ENCODE assay signal across 17 mouse cellular contexts in genomic region chr10:89911889-89912288, GRCm38 (mm10). TPM values are rescaled to one million over a fixed set of nuclear protein-coding genes. Genes with fewer than 3 reads are reported as not detected.
A peak's percentile ranks its signal among the peaks of the same experiment; 100 is the strongest.
DNase-seq lines count a peak whose midpoint lies in the region; ATAC-seq and TF ChIP-seq lines count a peak whose summit lies in the region.
"Had no signal": no experiment of that assay in that cellular context is flagged by ENCODE, and none has a peak within 500 bp of the region (broad histone marks: within the 10 kb centered on the region; RNA-seq: fewer than 3 reads in every experiment).

No protein-coding gene starts in this region.

- no peak overlapping the region for H3K4me3 ChIP-seq in hindbrain, embryonic 13.5 days
- H3K4me3 ChIP-seq in hindbrain, embryonic 11.5 days (ENCODE audit: low read depth, low read length), result no peak overlapping the region
- H3K4me3 ChIP-seq in lung, adult 2 months (replicated peaks; ENCODE audit: extremely low read depth, low read depth, low read length), result no peak overlapping the region
- no peak overlapping the region for H3K4me3 ChIP-seq in heart, embryonic 11.5 days (ENCODE audit: low read depth, low read length)
- H3K4me3 ChIP-seq: embryonic facial prominence, embryonic 15.5 days; limb, embryonic 13.5 days; neural tube, embryonic 15.5 days had no signal

- no peak for DNase-seq in hindbrain, embryonic 11.5 days (ENCODE audit: low spot score)
- peak; percentile 43 for DNase-seq in Muller cell, postnatal 12 days (ENCODE audit: inconsistent ontology term)
- peak; percentile 86 for DNase-seq in cerebellum, adult 11 months
- DNase-seq in cerebellum, postnatal 36 days, result peak; percentile 88 to 89
- DNase-seq in lung, adult 2 months, result no peak
- DNase-seq in gastrocnemius, postnatal 10 days, result no peak
- DNase-seq: heart, postnatal 36 days; kidney, adult 18-20 months; kidney, postnatal 4 days; layer of hippocampus, postnatal 36 days; liver, postnatal 0 days had no signal

- no peak overlapping the region for H3K4me2 ChIP-seq in hindbrain, embryonic 13.5 days
- no peak overlapping the region for H3K4me2 ChIP-seq in hindbrain, embryonic 11.5 days (replicated peaks; ENCODE audit: low read depth, low read length)
- no peak overlapping the region for H3K4me2 ChIP-seq in heart, embryonic 11.5 days
- H3K4me2 ChIP-seq: embryonic facial prominence, embryonic 15.5 days; limb, embryonic 13.5 days; neural tube, embryonic 15.5 days had no signal

- H3K27me3 ChIP-seq in hindbrain, embryonic 13.5 days, result no peaks in the 10 kb centered on the region
- no peaks in the 10 kb centered on the region for H3K27me3 ChIP-seq in hindbrain, embryonic 11.5 days (ENCODE audit: control insufficient read depth, insufficient read depth, low read length)
- no peaks in the 10 kb centered on the region for H3K27me3 ChIP-seq in heart, embryonic 11.5 days (ENCODE audit: control insufficient read depth, insufficient read depth, low read length)
- H3K27me3 ChIP-seq: embryonic facial prominence, embryonic 15.5 days; limb, embryonic 13.5 days; neural tube, embryonic 15.5 days had no signal

- 0 out of 2 replicates have a peak, but pooled peaks have one; percentile 46 for ATAC-seq in hindbrain, embryonic 13.5 days (ENCODE audit: low FRiP score)
- no peak for ATAC-seq in hindbrain, embryonic 11.5 days (ENCODE audit: low FRiP score)
- no peak for ATAC-seq in heart, embryonic 11.5 days (replicated peaks; ENCODE audit: insufficient number of reproducible peaks, low FRiP score, low TSS enrichment)
- ATAC-seq: liver, postnatal 0 days had no signal

- no peak for TF ChIP-seq CTCF in lung, adult 2 months (IDR thresholded peaks at IDR 0.05; ENCODE audit: insufficient read depth, low read length)

- H3K27ac ChIP-seq in hindbrain, embryonic 13.5 days, result no peak overlapping the region
- H3K27ac ChIP-seq in hindbrain, embryonic 11.5 days (ENCODE audit: low read depth, low read length), result no peak overlapping the region
- no peak overlapping the region for H3K27ac ChIP-seq in heart, embryonic 11.5 days (ENCODE audit: low read depth, low read length)
- H3K27ac ChIP-seq: embryonic facial prominence, embryonic 15.5 days; limb, embryonic 13.5 days; neural tube, embryonic 15.5 days had no signal

- H3K36me3 ChIP-seq in hindbrain, embryonic 13.5 days, result no peaks in the 10 kb centered on the region
- H3K36me3 ChIP-seq in hindbrain, embryonic 11.5 days (ENCODE audit: control insufficient read depth, insufficient read depth, low read length), result no peaks in the 10 kb centered on the region
- no peaks in the 10 kb centered on the region for H3K36me3 ChIP-seq in heart, embryonic 11.5 days (ENCODE audit: control insufficient read depth, insufficient read depth, low read length)
- H3K36me3 ChIP-seq: embryonic facial prominence, embryonic 15.5 days; limb, embryonic 13.5 days; neural tube, embryonic 15.5 days had no signal

- no peaks in the 10 kb centered on the region for H3K9me3 ChIP-seq in hindbrain, embryonic 13.5 days
- H3K9me3 ChIP-seq in hindbrain, embryonic 11.5 days (ENCODE audit: control insufficient read depth, low read length), result no peaks in the 10 kb centered on the region
- no peaks in the 10 kb centered on the region for H3K9me3 ChIP-seq in heart, embryonic 11.5 days (replicated peaks; ENCODE audit: control insufficient read depth, low read length)
- H3K9me3 ChIP-seq: embryonic facial prominence, embryonic 15.5 days; limb, embryonic 13.5 days; neural tube, embryonic 15.5 days had no signal

- H3K4me1 ChIP-seq in hindbrain, embryonic 13.5 days (replicated peaks), result no peaks in the 10 kb centered on the region
- H3K4me1 ChIP-seq in hindbrain, embryonic 11.5 days (replicated peaks; ENCODE audit: control insufficient read depth, insufficient read depth, low read length), result no peaks in the 10 kb centered on the region
- H3K4me1 ChIP-seq in lung, adult 2 months (ENCODE audit: control insufficient read depth, insufficient read depth, low read length), result no peaks in the 10 kb centered on the region
- no peaks in the 10 kb centered on the region for H3K4me1 ChIP-seq in heart, embryonic 11.5 days (ENCODE audit: control insufficient read depth, insufficient read depth, low read length)
- H3K4me1 ChIP-seq: embryonic facial prominence, embryonic 15.5 days; limb, embryonic 13.5 days; neural tube, embryonic 15.5 days had no signal

- TF ChIP-seq POLR2A in lung, adult 2 months (IDR thresholded peaks at IDR 0.05; ENCODE audit: borderline replicate concordance, extremely low read depth, low read depth, low read length), result no peak

- WGBS in hindbrain, embryonic 13.5 days, result 89% methylated on average over 4 of the region's 4 CpGs
- 81% methylated on average over 4 of the region's 4 CpGs for WGBS in hindbrain, embryonic 11.5 days
- 90% methylated on average over 4 of the region's 4 CpGs for WGBS in lung, adult 2 months
- WGBS in heart, embryonic 11.5 days (ENCODE audit: insufficient replicate concordance), result 82% methylated on average over 4 of the region's 4 CpGs

- no peak overlapping the region for H3K9ac ChIP-seq in hindbrain, embryonic 13.5 days
- H3K9ac ChIP-seq in hindbrain, embryonic 11.5 days (ENCODE audit: low read depth, low read length), result no peak overlapping the region
- H3K9ac ChIP-seq in heart, embryonic 11.5 days (ENCODE audit: low read depth, low read length), result no peak overlapping the region
- H3K9ac ChIP-seq: embryonic facial prominence, embryonic 15.5 days; limb, embryonic 13.5 days; liver, postnatal 0 days; neural tube, embryonic 15.5 days had no signal

RNA-seq across cellular contexts. Expression of gene Anks1b, which starts 38.6 kb away (rescaled TPM):
- 52.2 and 55.0 TPM in 2 replicates for polyA plus RNA-seq in hindbrain, embryonic 13.5 days (2015; fragmentation: Nextera tagmentation; extraction: Ambion mirVana)
- 10.6 and 13.0 TPM in 2 replicates for polyA plus RNA-seq in hindbrain, embryonic 11.5 days (2014; fragmentation: Nextera tagmentation; extraction: Ambion mirVana)
- polyA plus RNA-seq in lung, adult 2 months (2012; rRNA removed), result 0.07 and 0.41 TPM in 2 replicates
- 0.84 and 1.0 TPM in 2 replicates for polyA plus RNA-seq in heart, embryonic 11.5 days (2014; fragmentation: Nextera tagmentation; extraction: Ambion mirVana)
- 1 to 10 TPM in 1 of 2 experiments, under 1 TPM in 1; 0.82 to 1.6 TPM for total RNA-seq in gastrocnemius, postnatal 10 days (2021)
- total RNA-seq: MEL had no signal
- polyA plus RNA-seq: liver, postnatal 0 days had no signal

Comparison
In these comparisons a context has a peak if more than half of its experiments do, and no peak if none do; other contexts are left out.
1. DNase-seq: peak in Muller cell, postnatal 12 days (single experiment), cerebellum, adult 11 months (single experiment) and cerebellum, postnatal 36 days (2 of 2); none in hindbrain, embryonic 11.5 days (single experiment), lung, adult 2 months (single experiment) and gastrocnemius, postnatal 10 days (single experiment).